Mouse (Mus musculus) MEL (cell line): ENCODE data around the gene Epha5. TPM values are rescaled to one million over a fixed set of nuclear protein-coding genes. Genes with fewer than 3 reads are reported as not detected.

Experiments used
- DNase-seq: peaks from one replicate; pipeline ENCODE4 v3.0.0; 2011; ENCODE audit warnings: low read depth, low spot score
- H3K27ac ChIP-seq: 2 replicates; pipeline ENCODE4 v1.5.1; 2012; ENCODE audit warnings: low read depth, mild to moderate bottlenecking, control low read depth, low read length, moderate library complexity; ENCODE audit not compliant: control insufficient read depth
- H3K27me3 ChIP-seq, 2 experiments: fragments of 150-350 bp in 1 of 2; sonication (generic) in 1 of 2; 2 replicates each; pipeline ENCODE4 v1.6.1; 2012; ENCODE audit warnings: low read length in 2 of 2, mild to moderate bottlenecking in 2 of 2, improper control_type of control experiment in 1 of 2, moderate library complexity in 1 of 2; ENCODE audit not compliant: insufficient read depth in 2 of 2, control insufficient read depth in 1 of 2
- H3K36me3 ChIP-seq, 2 experiments: 2 replicates each; pipeline ENCODE4 v1.6.1; 2012 to 2014; ENCODE audit warnings: low read length in 2 of 2, improper control_type of control experiment in 1 of 2, inconsistent platforms in 1 of 2, mild to moderate bottlenecking in 1 of 2; ENCODE audit not compliant: insufficient read depth in 2 of 2, control insufficient read depth in 1 of 2
- H3K4me1 ChIP-seq, 2 experiments: fragments of 150-350 bp in 1 of 2; sonication (generic) in 1 of 2; 2 replicates each; pipeline ENCODE4 v1.6.1; 2012; ENCODE audit warnings: low read length in 2 of 2, improper control_type of control experiment in 1 of 2, mild to moderate bottlenecking in 1 of 2; ENCODE audit not compliant: insufficient read depth in 2 of 2, control insufficient read depth in 1 of 2
- H3K4me3 ChIP-seq, 2 experiments: fragments of 150-350 bp in 1 of 2; sonication (generic) in 1 of 2; 2 replicates each; pipeline ENCODE4 v1.5.1; 2012; ENCODE audit warnings: low read depth in 2 of 2, low read length in 2 of 2, mild to moderate bottlenecking in 2 of 2, moderate library complexity in 2 of 2, control low read depth in 1 of 2, improper control_type of control experiment in 1 of 2; ENCODE audit not compliant: control insufficient read depth in 1 of 2, insufficient read depth in 1 of 2
- H3K79me2 ChIP-seq: 2 replicates; pipeline ENCODE4 v1.6.1; 2012; ENCODE audit warnings: mild to moderate bottlenecking, low read length, moderate library complexity; ENCODE audit not compliant: control insufficient read depth, poor library complexity, insufficient read depth
- H3K9ac ChIP-seq: 2 replicates; pipeline ENCODE4 v1.6.1; 2012; ENCODE audit warnings: low read depth, mild to moderate bottlenecking, control low read depth, low read length, moderate library complexity; ENCODE audit not compliant: control insufficient read depth, poor library complexity, severe bottlenecking
- H3K9me3 ChIP-seq: fragments of 150-350 bp; sonication (generic); replicated peaks from 2 replicates; pipeline ENCODE4 v1.6.1; 2012; ENCODE audit warnings: mild to moderate bottlenecking, low read length, improper control_type of control experiment, moderate library complexity; ENCODE audit not compliant: insufficient read depth
- CHD1 ChIP-seq: IDR thresholded peaks from 2 replicates; pipeline ENCODE4 v1.6.1; 2012; ENCODE audit warnings: low read depth, mild to moderate bottlenecking, inconsistent platforms, low read length, improper control_type of control experiment
- CHD2 ChIP-seq: IDR thresholded peaks from 2 replicates; pipeline ENCODE4 v1.6.1; 2011; ENCODE audit warnings: low read length, improper control_type of control experiment
- EP300 ChIP-seq, 2 experiments: IDR thresholded peaks; 2 replicates each; pipeline ENCODE4 v1.6.1; 2011; ENCODE audit warnings: improper control_type of control experiment in 2 of 2, low read length in 2 of 2, low read depth in 1 of 2, mild to moderate bottlenecking in 1 of 2
- ETS1 ChIP-seq: IDR thresholded peaks from 2 replicates; pipeline ENCODE4 v1.6.1; 2012; ENCODE audit warnings: low read depth, mild to moderate bottlenecking, inconsistent platforms, low read length, improper control_type of control experiment, moderate library complexity
- GABPA ChIP-seq: IDR thresholded peaks from 2 replicates; pipeline ENCODE4 v1.6.1; 2012; ENCODE audit warnings: low read depth, mild to moderate bottlenecking, inconsistent platforms, low read length, improper control_type of control experiment, moderate library complexity
- HCFC1 ChIP-seq: IDR thresholded peaks from 2 replicates; pipeline ENCODE4 v1.6.1; 2012; ENCODE audit warnings: low read depth, mild to moderate bottlenecking, inconsistent platforms, low read length, improper control_type of control experiment, moderate library complexity
- JUND ChIP-seq: IDR thresholded peaks from 2 replicates; pipeline ENCODE4 v1.6.1; 2011; ENCODE audit warnings: low read depth, mild to moderate bottlenecking, improper control_type of control experiment, low read length
- KAT2A ChIP-seq: conservative IDR thresholded peaks from 2 replicates; pipeline ENCODE4 v1.6.1; 2012; ENCODE audit warnings: low read depth, low read length, improper control_type of control experiment, inconsistent platforms
- MAFK ChIP-seq: IDR thresholded peaks from 2 replicates; pipeline ENCODE4 v1.6.1; 2011; ENCODE audit warnings: low read depth, mild to moderate bottlenecking, low read length, improper control_type of control experiment, borderline replicate concordance
- MEF2A ChIP-seq: IDR thresholded peaks from 2 replicates; pipeline ENCODE4 v1.6.1; 2014; ENCODE audit warnings: low read depth, mild to moderate bottlenecking, inconsistent platforms, low read length, improper control_type of control experiment; ENCODE audit not compliant: poor library complexity, insufficient replicate concordance, severe bottlenecking; ENCODE audit errors: extremely low read depth
- MYB ChIP-seq: IDR thresholded peaks from 2 replicates; pipeline ENCODE4 v1.6.1; 2011; ENCODE audit warnings: mild to moderate bottlenecking, low read depth, low read length, improper control_type of control experiment
- MYC ChIP-seq: IDR thresholded peaks from 2 replicates; pipeline ENCODE4 v1.6.1; 2011; ENCODE audit warnings: low read depth, mild to moderate bottlenecking, low read length, improper control_type of control experiment, moderate library complexity
- NELFE ChIP-seq: IDR thresholded peaks from 2 replicates; pipeline ENCODE4 v1.6.1; 2011; ENCODE audit warnings: low read depth, low read length, improper control_type of control experiment
- POLR2AphosphoS5 ChIP-seq: IDR thresholded peaks from 2 replicates; pipeline ENCODE4 v1.6.1; 2012; ENCODE audit warnings: low read depth, borderline replicate concordance, mild to moderate bottlenecking, inconsistent platforms, low read length, moderate library complexity, mixed read lengths
- RAD21 ChIP-seq: IDR thresholded peaks from 2 replicates; pipeline ENCODE4 v1.6.1; 2011; ENCODE audit warnings: mild to moderate bottlenecking, low read depth, low read length, improper control_type of control experiment
- SMC3 ChIP-seq: IDR thresholded peaks from 2 replicates; pipeline ENCODE4 v1.6.1; 2011; ENCODE audit warnings: low read depth, low read length, improper control_type of control experiment
- TAL1 ChIP-seq: IDR thresholded peaks from 2 replicates; pipeline ENCODE4 v1.6.1; 2012; ENCODE audit warnings: mild to moderate bottlenecking, inconsistent platforms, low read length, moderate library complexity, mixed read lengths
- USF2 ChIP-seq, 2 experiments: IDR thresholded peaks; 2 replicates each; pipeline ENCODE4 v1.6.1; 2011 to 2012; ENCODE audit warnings: improper control_type of control experiment in 2 of 2, low read length in 2 of 2, borderline replicate concordance in 1 of 2, inconsistent platforms in 1 of 2, low read depth in 1 of 2, mild to moderate bottlenecking in 1 of 2; ENCODE audit not compliant: insufficient read depth in 1 of 2
- ZC3H11A ChIP-seq: IDR thresholded peaks from 2 replicates; pipeline ENCODE4 v1.6.1; 2012; ENCODE audit warnings: low read depth, mild to moderate bottlenecking, inconsistent platforms, low read length, improper control_type of control experiment
- ZKSCAN1 ChIP-seq: IDR thresholded peaks from 2 replicates; pipeline ENCODE4 v1.6.1; 2012; ENCODE audit warnings: low read depth, mild to moderate bottlenecking, inconsistent platforms, low read length, improper control_type of control experiment, moderate library complexity
- ZMIZ1 ChIP-seq: IDR thresholded peaks from 2 replicates; pipeline ENCODE4 v1.6.1; 2012; ENCODE audit warnings: low read depth, mild to moderate bottlenecking, inconsistent platforms, low read length, improper control_type of control experiment, moderate library complexity
- ZNF384 ChIP-seq: IDR thresholded peaks from 2 replicates; pipeline ENCODE4 v1.6.1; 2012; ENCODE audit warnings: low read depth, mild to moderate bottlenecking, inconsistent platforms, low read length, improper control_type of control experiment
- polyA plus RNA-seq, 2 experiments: library from polyadenylated mRNA; stranded (reverse) in 1 of 2; unstranded in 1 of 2; fragments of >175 nt in 1 of 2; fragments of >200 nt in 1 of 2; gene quantifications; 2 replicates each; pipeline versions ENCODE4 v1.2.1 to v1.2.4; 2012; ENCODE audit warnings: low replicate concordance in 2 of 2, low read depth in 1 of 2; ENCODE audit not compliant: insufficient read length in 2 of 2, insufficient read depth in 1 of 2, missing spikeins in 1 of 2
- total RNA-seq: library from RNA; depleted of rRNA; stranded (reverse); fragments of 300-350 nt; gene quantifications from 2 replicates; pipeline ENCODE4 v1.2.3, GENCODE M21; 2012

Gene Epha5
- total and polyA plus RNA-seq, 3 experiments = not detected

DNA sequence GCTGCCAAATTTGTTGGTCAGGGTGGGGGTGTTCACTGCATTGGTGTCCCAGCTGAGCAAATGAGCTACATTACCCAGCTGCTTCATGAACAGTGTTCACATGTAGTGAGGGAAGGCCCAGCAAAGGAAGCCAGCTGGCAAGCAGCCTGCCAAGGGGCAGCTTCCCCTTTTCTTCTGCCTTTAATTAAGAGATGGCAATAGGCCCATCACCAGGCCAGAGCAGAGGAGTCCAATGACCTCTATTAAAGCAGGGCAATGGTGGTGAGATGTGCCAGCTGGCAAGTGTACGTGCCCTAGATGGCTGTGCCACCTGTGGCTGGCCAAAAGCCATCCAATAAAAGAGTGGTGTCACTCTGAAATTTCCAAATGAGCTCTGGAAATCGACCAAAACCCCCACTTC, 264.1 kb downstream of the Epha5 start:
- no peaks in the 10 kb centered on the region for H3K4me1 ChIP-seq
- H3K4me3 ChIP-seq = no peak overlapping the region
- H3K9me3 ChIP-seq = no peaks in the 10 kb centered on the region
- H3K79me2 ChIP-seq = no peaks in the 10 kb centered on the region
- no peak for DNase-seq
- no peak overlapping the region for H3K27ac ChIP-seq
- no peaks in the 10 kb centered on the region for H3K36me3 ChIP-seq
- H3K27me3 ChIP-seq = no peaks in the 10 kb centered on the region
- TF ChIP-seq ETS1 = no peak
- no peak for TF ChIP-seq KAT2A
- TF ChIP-seq MEF2A = no peak
- TF ChIP-seq MYC = no peak
- TF ChIP-seq USF2 (IDR thresholded peaks at IDR 0.05; ENCODE audit: borderline replicate concordance in 1 of 2, insufficient read depth in 1 of 2, low read depth in 1 of 2, low read length in 2 of 2) = no peak
- TF ChIP-seq CHD2 = no peak
- TF ChIP-seq ZNF384 = no peak
- no peak for TF ChIP-seq NELFE
- TF ChIP-seq CHD1 = no peak
- TF ChIP-seq EP300 (IDR thresholded peaks at IDR 0.05; ENCODE audit: low read depth in 1 of 2, low read length in 2 of 2) = no peak
- no peak for TF ChIP-seq POLR2AphosphoS5
- no peak for TF ChIP-seq RAD21
- no peak for TF ChIP-seq JUND
- TF ChIP-seq, all 39 proteins: peak for 0
- H3K9ac ChIP-seq = no peak overlapping the region

- DNase-seq = no peak
- no peaks in the 10 kb centered on the region for H3K27me3 ChIP-seq
- H3K4me3 ChIP-seq = no peak overlapping the region
- no peak overlapping the region for H3K27ac ChIP-seq
- no peaks in the 10 kb centered on the region for H3K36me3 ChIP-seq
- no peaks in the 10 kb centered on the region for H3K4me1 ChIP-seq
- H3K9me3 ChIP-seq = no peaks in the 10 kb centered on the region
- H3K9ac ChIP-seq = no peak overlapping the region
- TF ChIP-seq GABPA (no peak), MYB (no peak), HCFC1 (no peak), EP300 (IDR thresholded peaks at IDR 0.05; ENCODE audit: low read depth in 1 of 2, low read length in 2 of 2) (no peak), ZKSCAN1 (no peak), POLR2AphosphoS5 (no peak), RAD21 (no peak), TAL1 (no peak), MAFK (no peak), ZC3H11A (no peak), MEF2A (no peak), SMC3 (no peak), ZMIZ1 (no peak)
- TF ChIP-seq, all 39 proteins: peak for 0
- no peaks in the 10 kb centered on the region for H3K79me2 ChIP-seq
These were observed 275.0 kb downstream of the Epha5 start for GRCm38 (mm10) chr5:84142138-84142537.
